Comparison of ENCODE assay signal across 13 mouse cellular contexts in genomic region chr12:86812782-86813181, GRCm38 (mm10).
DNase-seq lines count a peak whose midpoint lies in the region; ATAC-seq lines count a peak whose summit lies in the region.
"Had no signal": no experiment of that assay in that cellular context is flagged by ENCODE, and none has a peak within 500 bp of the region (broad histone marks: within the 10 kb centered on the region; RNA-seq: fewer than 3 reads in every experiment).

No protein-coding gene starts in this region.

- intact Hi-C loops in heart, postnatal 25 days (cut with DNase I) = no loop called here

- H3K4me1 ChIP-seq in heart, embryonic 13.5 days = peaks cover 75% of the 10 kb centered on the region
- peaks cover 82% of the 10 kb centered on the region for H3K4me1 ChIP-seq in hindbrain, embryonic 15.5 days (replicated peaks)

- WGBS in heart, embryonic 13.5 days = 53% methylated on average over 3 of the region's 3 CpGs
- 66% methylated on average over 3 of the region's 3 CpGs for WGBS in hindbrain, embryonic 15.5 days

- H3K36me3 ChIP-seq in heart, embryonic 13.5 days = no peaks in the 10 kb centered on the region
- no peaks in the 10 kb centered on the region for H3K36me3 ChIP-seq in hindbrain, embryonic 15.5 days

- DNase-seq in heart, postnatal 25 days (ENCODE audit: low spot score) = no peak
- DNase-seq in right cerebral cortex, postnatal 14 days = peak; percentile 46
- DNase-seq in right cerebral cortex, postnatal 10 days (ENCODE audit: low spot score in 2 of 2) = no peak
- peak; percentile 56 to 77 for DNase-seq in right cerebral cortex, postnatal 36 days (ENCODE audit: low spot score in 2 of 2)
- no peak for DNase-seq in yolk sac, embryonic 10.5 days (ENCODE audit: low spot score)
- no peak for DNase-seq in cerebellum, adult 11 months
- DNase-seq: cerebellum, postnatal 10 days; kidney, adult 11 months; lung, postnatal 14 days; thymus, postnatal 4 days had no signal

- H3K4me2 ChIP-seq in heart, embryonic 13.5 days = no peak overlapping the region
- no peak overlapping the region for H3K4me2 ChIP-seq in hindbrain, embryonic 15.5 days

- no peaks in the 10 kb centered on the region for H3K9me3 ChIP-seq in heart, embryonic 13.5 days
- no peaks in the 10 kb centered on the region for H3K9me3 ChIP-seq in hindbrain, embryonic 15.5 days

- peak overlapping the region; percentile 42; the same call in 1 of the 2 replicates for H3K27ac ChIP-seq in heart, embryonic 13.5 days (replicated peaks)
- H3K27ac ChIP-seq in hindbrain, embryonic 15.5 days (replicated peaks) = peak overlapping the region; percentile 23; the same call in 1 of the 2 replicates

- no peak overlapping the region for H3K4me3 ChIP-seq in heart, embryonic 13.5 days
- H3K4me3 ChIP-seq in hindbrain, embryonic 15.5 days = no peak overlapping the region

- peak overlapping the region; percentile 50 for H3K9ac ChIP-seq in heart, embryonic 13.5 days
- no peak overlapping the region for H3K9ac ChIP-seq in hindbrain, embryonic 15.5 days

- no peak for ATAC-seq in heart, embryonic 13.5 days (ENCODE audit: extremely low read depth, insufficient number of reproducible peaks, low FRiP score, low TSS enrichment)
- ATAC-seq in hindbrain, embryonic 15.5 days (ENCODE audit: low FRiP score, low read depth) = no peak

- no peaks in the 10 kb centered on the region for H3K27me3 ChIP-seq in heart, embryonic 13.5 days (replicated peaks)
- H3K27me3 ChIP-seq in hindbrain, embryonic 15.5 days = no peaks in the 10 kb centered on the region
- H3K27me3 ChIP-seq: CH12.LX had no signal

Comparison
In these comparisons a context has a peak if more than half of its experiments do, and no peak if none do; other contexts are left out.
1. DNase-seq: peak in right cerebral cortex, postnatal 14 days (single experiment) and right cerebral cortex, postnatal 36 days (2 of 2); none in heart, postnatal 25 days (single experiment), right cerebral cortex, postnatal 10 days (0 of 2), yolk sac, embryonic 10.5 days (single experiment) and cerebellum, adult 11 months (single experiment).